Mouse (Mus musculus) urinary bladder, postnatal 25 days (tissue): ENCODE data around the gene Polr2b.

Experiments used
- DNase-seq: peaks from one replicate; pipeline ENCODE4 v3.0.0; 2022; ENCODE audit warnings: low spot score

Polr2b gene

DNA sequence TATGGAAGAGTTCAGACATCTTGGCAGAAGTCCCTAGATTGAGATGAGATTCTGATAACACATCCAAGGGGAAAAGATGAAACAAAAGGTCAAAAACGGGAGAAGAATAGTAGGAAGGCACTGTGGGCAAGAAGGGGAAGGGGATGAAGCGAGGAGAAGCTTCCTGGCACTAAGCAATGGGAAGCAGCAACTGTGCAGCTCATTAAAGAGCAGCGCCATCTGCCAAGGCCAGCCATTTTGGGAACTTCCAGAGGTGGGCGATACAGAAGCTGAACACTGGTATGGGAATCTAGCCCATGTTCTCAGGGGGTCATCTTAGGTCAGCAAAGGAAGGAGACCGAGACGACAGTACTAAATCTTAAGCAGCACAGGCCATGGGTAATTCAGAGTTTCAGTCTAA lies 53.7 kb downstream of the Polr2b start:
- no peak for DNase-seq

DNA sequence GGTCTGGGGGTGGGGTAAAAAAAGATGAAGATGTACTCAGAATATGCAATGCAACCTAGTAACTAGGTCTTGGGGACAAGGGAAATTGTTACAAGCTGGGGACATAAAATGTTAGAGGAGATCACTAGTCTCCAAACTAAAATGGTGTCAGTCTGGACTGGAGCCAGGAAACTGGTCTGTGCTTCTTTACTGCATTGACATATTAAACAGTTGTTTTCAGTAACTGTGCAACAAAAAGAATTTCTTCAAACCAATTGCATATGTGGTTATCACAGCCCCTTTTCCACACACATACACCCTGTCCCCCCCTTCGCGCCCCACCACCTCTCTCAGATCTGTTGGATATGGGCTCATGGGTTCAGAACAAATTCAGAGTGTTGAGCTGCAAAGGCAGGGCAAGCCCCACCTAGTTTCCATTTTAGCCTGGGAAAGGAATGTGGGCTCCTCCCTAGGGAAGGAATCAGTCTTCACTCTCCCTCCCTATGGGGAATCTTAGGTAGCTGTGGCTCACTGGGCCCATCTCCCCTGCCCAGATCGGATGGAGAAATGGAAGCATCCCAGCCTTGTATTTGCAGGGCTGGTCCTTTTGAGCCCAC lies 54.6 kb downstream of the Polr2b start:
- DNase-seq = no peak

DNA sequence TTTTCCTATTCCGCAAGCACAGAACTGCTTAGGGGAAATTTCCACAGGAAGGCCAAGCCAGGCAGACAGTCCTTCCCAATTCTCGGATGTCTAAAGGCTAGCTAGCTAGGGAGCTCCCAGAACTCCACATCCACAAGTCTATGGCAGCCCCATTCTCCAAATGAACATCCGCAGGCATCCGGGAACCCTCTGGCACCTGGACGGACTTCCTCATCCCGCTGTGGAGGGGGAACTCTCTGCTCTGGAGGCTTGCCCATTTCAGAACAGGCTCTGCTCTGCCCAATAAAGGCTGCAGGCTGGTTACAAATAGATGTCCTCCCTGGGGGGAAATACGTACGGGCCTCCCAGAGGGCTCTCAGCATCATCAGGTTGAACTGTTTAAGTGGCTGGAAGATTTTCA lies 56.4 kb downstream of the Polr2b start:
- DNase-seq = no peak

DNA sequence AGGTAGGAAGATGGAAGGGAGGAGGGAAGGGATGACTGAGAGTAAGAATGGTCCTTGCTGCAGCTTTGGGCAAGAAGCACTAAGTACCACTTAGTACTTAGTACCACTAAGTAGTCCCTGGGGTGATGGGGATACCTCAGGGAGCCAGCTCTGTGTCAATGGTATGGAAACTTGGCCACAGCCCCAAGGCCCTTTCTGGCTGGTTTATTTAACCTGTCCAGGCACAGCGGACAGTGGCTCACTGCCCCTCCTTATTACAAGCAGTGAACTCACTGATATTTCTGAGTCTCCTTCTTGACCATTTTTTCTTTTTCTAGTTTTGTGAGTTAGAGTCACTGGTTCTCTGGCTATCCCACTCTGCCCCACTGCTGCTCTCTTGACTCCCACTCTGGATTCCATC lies 57.2 kb downstream of the Polr2b start:
- no peak for DNase-seq

DNA sequence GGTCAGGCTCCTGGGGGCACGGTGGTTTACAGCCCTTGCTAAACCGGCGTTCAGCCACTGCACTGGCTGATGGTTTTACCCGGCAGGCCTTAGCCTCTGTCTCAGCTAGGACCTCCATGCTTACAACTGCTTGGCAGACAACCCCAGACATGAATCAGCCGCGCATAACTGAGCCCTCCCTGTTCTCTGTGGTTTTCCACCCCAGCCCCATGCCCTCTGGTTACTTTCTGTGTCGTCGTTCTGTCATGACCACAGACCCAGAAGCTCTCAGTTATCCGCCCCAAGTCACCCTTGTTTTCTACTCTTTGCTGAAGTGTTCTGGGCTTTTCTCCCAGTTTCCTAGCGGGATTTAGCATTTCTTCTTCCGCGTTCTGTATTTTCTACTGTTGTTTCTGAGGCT lies 57.7 kb downstream of the Polr2b start:
- DNase-seq = no peak

DNA sequence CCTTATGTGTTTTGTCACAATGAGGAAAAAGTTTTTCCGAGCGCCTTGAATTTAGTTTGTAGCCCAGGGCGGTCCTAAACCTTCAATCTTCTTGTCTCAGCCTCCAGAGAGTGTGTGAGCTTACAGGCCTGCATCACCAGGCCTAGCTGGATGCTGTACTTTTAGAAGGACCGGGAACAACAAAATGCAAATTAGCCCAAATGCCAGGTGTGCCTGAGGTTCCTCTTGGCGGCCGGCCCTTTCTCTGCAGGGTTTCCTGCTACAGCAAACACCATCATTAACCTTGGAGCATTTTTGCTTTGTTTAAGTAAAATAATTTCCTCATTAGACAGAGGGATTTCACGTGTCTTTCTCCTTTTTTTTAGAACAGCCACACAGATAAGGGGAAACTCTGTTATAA lies 58.2 kb downstream of the Polr2b start:
- DNase-seq = no peak

DNA sequence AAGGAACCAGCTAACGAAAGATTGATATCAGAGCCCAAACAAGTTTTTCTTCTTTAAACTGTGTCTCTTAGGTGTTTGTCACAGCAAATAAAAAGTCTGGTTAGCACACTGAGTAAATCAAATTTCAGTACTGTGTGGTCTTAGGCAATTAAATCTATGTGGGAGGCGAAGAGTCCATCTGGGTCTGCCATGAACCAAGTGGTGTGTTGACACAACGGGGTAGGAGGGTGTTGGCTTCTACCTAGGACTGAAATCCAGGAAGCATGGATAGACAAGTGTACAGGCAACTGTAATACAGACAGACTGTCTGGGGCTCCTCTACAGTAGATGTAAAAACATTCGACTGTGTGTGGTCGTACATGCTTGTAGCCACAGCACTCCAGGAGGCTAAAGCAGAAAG lies 59.4 kb downstream of the Polr2b start:
- DNase-seq = no peak

DNA sequence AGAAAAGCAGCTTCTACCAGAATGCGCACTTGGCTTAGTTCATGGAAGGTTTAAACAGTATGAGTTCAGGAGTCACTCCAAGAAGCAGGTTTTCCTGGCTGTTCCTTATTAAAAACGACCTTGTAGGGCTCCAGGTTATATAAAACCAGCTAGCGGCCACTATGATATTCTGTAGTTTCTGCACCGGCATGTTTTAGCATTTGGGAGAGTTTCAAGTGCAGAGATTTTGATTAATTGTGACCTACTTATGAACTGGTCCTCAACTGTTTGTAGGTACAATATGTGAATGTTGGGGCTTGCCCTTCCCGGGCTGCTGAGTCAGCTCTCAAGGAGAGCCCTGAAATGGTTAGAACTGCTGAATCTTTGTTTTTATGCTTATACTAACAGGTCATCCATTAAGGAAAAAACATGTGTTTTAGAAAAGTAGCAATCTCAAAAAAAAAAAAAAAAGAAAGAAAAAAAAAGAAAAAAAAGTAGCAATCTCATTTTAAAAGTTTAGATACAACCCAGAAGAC lies 60.5 kb downstream of the Polr2b start:
- DNase-seq = no peak

DNA sequence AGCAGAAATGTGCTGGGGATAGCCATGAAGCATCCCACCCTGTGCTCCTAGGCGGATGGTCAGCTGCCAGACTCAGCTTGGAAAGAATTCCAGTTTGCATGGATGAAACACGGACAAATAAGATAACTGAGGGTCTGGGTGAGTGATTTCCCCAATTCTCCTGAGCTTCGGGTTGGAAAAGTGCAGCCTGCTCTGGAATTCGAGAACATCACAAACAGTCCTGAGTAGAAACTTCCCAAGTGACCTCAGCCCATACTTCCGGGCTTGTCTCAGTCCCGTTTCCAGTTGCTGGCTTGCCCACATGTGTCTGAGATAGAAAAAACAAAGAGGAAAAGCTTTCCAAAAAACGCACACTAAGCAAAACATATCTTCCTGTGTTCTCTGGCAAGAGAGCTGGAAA lies 62.3 kb downstream of the Polr2b start:
- DNase-seq = no peak

DNA sequence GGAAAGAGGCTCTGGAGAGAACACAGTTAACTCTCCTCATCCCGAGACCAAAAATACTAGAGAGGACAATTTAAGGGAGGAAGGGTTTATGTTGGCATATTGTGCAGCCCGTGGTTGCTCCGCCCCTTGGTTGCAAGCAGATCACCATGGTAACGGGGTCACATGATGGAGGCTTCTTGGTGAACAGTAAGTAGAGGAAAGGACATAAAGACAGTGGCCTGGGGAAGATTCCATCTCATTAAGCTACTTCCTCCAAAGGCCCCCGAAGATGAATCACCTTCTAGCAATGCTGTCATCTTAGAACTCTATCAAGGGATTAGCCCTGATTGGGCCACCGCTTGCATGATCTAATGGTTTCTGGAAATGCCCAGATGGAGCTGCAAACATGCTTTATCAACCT lies 62.8 kb downstream of the Polr2b start:
- no peak for DNase-seq

DNA sequence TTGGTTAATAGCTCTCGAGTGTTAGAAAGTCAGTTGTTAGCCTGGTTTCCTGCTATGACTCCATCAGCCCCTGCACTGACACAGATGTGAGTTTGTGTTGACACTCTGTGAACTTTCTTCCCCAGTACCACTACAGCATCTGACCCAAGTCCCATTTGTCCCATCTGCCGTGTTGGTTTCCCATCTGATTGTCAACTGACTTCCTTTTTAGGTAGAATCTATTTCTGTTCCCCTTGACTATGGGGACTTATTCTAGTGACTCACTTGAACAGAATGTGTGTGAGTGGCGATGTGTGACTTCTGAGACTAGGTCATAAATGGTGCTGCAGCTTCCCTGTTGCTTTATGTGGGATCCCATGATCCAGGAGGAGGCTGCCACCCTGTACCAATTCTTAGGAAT lies 65.0 kb downstream of the Polr2b start:
- no peak for DNase-seq

DNA sequence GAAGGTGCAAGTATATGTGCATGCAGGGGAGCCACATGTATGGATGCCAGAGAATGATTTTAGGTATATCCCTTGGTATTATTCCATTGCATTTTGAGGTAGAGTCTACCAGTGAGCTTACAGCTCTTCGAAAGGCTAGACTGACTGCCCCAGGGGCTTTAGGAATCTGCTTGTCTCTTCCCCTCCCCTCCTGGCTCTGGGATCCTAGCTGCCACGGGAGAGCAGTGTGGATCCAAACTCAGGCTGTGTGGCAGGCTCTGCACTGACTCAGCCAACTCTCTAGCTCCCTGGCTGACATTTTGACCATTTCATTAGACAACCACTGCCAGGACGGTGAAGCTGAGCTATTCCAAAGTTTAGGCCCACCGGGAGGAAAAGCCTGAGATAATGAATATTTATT lies 65.6 kb downstream of the Polr2b start:
- DNase-seq = no peak

DNA sequence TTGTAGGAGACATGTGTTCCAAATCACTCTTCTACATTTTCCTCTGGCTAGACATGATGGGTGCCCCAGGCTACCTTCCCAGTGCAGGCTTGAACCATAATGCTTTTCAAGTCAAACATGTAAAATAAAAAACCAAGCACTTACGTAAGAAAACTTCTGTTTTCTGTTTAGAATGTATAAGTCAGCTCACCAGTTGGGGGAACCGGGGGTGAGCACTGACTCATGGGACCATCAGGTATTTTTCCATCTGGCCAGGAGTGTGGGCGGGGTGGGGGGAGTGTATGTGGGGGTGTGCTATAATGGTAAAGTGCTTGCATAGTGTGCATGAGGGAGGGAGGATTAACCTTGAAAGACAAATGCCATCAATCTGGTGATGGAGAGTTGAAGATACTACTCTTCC lies 68.1 kb downstream of the Polr2b start:
- no peak for DNase-seq

DNA sequence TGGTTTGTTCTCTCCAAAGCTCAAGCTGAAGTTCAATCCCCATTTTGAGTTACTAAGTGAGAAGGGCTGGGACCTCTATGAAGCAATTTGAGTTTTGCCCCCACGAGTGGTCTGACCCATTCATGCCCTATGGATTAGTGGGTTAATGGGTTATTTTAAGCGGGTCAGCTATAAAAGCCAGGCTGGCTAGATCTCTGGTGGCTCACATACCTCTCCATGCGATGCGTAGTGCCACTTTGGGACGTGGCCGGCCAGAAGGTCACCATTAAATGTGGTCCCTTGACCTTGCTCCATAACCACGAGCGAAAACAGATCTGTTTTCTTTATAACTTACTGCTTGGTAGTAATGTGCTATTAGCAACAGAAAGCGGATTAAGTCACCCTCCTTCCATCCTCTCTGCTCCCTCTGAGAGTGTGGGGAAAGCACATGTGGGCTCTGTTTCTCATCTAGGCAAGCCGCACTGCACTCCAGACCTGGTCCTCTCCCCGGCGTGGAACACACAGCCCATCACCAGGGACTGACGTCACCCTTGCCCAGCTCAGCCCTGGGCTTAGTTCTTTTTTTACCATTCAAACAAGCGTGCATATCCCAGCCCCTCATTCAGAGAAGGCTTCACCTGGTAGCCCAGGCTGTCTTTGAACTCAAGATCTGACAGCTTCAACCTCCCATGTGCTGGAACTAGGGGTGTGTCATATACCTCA lies 69.6 kb downstream of the Polr2b start:
- DNase-seq = no peak

DNA sequence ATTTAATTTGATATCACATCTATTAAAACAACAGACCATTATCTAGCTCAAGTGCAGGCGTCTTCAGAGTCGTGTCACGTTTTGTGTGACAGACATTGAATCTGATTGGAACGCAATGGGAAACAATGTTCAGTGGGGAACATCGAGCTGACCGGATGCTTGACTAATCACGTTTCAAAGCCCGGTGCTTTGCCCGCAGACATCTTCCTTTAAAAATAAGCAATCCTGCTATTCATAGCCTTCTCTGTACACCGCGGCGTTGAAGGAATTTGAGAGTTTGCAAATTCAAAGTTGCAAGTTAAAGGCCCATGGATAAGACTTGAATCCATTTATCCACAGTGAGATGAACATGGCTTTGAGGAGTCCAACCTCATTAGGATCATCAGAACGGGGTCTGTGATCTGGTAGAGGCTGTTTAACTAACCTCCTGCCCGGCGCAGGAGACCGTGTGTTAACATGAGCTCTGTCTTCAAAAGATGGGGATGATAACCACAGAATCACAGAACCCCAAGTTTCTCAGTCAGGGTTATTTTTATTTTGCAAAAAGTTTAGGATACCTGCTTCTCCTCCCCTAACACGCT lies 70.5 kb downstream of the Polr2b start:
- no peak for DNase-seq

DNA sequence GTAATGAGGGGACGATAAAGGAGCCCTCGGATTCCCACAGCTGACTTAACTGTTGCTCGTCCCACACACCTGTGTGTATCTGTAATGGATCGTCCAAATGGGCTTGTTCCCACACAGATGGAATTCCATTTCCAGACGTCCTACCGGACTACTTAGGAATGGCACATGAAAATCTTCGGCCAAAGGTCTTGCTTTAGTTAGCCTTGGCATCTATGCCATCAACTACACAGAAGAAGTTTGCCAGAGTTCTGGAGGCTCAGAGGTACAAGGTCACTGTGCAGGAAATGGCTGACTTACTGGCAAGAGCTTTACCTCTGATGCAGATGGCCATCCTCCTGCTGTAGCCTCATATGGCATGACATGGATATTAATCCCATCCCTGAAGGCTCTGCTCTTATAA lies 71.3 kb downstream of the Polr2b start:
- no peak for DNase-seq

DNA sequence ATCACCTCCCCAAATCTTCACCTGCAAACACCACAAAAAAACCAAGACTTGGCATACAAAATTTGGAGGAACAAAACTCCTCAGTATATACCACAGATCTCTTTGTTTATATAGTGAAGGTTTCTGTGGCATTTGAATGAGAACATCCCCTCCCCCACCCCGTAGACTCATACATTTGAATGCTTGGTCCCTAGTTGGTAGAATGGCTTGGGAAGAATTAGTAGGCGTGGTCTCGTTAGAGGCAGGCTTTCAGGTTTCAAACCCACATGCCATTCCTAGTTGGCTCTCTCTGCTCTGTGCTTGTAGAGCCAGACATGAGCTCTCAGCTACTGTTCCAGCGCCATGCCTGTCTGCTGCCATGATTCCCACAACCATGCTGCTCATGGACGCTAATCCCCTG lies 71.7 kb downstream of the Polr2b start:
- no peak for DNase-seq

DNA sequence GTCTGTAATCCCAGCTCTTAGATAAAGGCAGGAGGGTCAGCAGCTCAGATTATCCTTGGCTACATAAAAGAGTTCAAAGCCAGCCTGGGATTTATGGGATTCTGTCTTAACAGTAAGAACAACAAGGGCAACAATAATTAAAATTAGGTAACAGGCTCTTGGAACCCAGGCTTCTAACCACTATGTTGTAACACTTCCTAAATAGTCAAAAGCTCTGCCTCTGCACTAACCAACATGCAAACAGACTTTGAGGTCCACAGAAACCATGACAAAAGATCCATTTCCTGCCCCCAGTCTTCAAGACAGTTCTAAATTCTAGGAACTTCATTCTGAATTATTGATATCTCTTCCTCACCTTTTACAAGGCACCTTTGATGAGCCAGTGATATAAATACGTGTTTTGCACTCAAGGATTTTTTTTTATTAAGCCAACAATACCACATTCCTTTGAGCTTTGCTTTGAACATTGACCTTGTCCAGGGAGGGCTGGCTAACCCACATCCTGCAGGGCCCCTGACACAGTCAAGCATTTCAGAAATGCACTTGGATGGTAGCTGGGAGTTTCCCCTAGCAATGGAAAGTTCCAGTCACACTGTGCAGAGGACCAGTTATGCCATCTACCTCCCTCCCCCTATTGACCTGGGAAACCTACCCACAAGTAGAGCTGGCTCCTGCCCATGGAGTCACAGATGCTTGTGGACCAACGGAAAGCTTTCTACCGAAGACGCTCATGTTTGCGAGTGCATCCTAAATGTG lies 74.0 kb downstream of the Polr2b start:
- DNase-seq = no peak

DNA sequence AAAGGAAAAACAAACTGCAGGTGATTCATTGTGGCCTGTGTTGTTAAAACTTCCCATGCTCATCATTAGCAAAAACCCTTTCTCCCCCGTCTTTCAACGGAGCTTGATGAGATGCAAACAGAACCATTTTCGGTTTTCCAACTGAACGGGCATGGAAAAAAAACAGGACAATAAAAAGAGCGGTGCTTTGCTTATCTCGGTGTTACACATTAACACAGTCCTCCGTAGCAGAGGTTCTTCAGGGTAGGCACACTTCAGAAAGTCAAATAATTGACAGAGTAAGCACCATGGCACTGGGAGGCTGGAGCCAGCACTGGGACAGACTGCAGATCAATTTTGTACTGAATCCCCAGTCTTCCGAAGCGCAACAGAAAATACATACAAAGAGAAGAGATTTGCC lies 74.8 kb downstream of the Polr2b start:
- DNase-seq = no peak

DNA sequence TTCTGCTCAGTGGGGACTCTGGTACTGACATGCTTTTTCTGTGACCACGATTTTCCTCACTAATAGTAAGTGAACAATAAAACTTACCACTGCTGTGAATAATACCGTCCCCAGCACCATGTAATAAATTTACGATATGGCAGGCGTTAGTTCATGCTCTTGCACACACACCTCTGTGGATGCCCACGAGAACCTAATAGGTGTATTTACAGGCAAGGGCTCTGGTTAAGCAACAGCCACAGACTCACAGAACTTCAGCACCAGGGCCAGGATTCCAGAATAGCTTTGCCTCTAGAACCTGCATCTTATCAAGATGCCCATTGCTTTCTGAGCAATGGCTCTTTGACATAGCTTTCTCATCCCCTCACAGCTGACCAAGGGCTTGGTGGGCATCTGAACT lies 75.3 kb downstream of the Polr2b start:
- DNase-seq = no peak

DNA sequence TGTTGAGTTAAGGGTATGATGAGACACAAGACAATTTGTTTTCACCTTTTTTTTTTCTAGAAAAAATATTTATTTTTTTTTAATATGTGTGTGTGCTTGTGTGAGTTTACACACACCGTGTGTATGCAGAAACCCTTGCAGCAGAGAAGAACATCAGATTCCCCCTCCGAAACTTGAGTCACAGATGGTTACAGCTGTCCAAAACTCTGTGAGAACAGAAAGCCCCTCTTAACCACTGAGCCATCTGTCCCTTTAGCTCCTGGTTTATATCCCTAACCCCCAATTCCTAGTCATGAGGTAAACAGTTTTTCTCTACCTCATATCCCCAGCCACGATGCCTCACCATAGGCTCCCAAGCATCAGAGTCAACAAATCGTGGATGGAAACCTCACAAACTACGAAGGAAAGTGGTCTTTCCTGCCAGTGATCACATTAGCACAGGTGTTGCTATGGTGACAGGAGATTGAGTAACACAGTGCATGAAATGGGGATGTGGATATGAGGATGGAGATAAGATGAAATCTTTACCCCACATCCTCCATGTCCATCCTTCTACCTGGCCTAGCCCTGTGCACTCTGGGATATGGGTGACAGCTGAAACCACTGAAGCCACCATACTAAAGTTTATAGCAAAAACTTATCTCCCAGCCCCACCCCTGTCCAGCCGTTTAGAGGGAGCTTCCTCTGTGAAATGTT lies 76.1 kb downstream of the Polr2b start:
- no peak for DNase-seq
